Mouse (Mus musculus): Measurements from ENCODE around the gene Bcl2a1d.
"Not testable (repeated sequence)": the region's sequence is repeated elsewhere in the genome, so short reads cannot be mapped to it uniquely, and the experiment has no call there.

DNA sequence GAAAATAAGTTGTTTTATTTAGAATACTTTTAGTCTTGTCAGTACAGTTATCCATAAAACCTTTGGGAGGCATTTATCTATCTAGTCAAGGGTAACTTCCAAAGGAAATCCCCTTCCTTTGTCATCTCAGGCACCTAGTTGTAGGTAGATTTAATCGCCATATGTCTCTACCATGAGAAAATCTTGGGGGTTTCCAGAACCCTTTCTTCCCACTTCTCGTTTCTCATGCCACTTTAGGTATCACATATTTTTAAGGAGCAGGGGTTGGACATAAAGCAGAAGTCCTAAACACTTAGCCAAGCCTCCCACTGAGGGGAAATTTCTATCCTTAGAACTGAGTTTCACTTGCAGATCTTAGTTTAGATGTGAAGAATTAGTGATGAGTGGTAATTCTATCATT lies 14.3 kb upstream of the Bcl2a1d start:
- not testable (repeated sequence) for TF ChIP-seq CTCF, POLR2A (IDR thresholded peaks at IDR 0.05; ENCODE audit: extremely low read depth, insufficient read depth, low read length)

Measured in cortical plate, adult 2 months (tissue).